Mouse (Mus musculus) frontal cortex, adult 2 months (tissue): ENCODE measurements around the gene Arsb. TPM values are rescaled to one million over a fixed set of nuclear protein-coding genes. Genes with fewer than 3 reads are reported as not detected.

Experiments
- DNase-seq, 2 experiments: peaks; one replicate each; pipeline ENCODE4 v3.0.0; 2022; ENCODE audit warnings: low spot score in 1 of 2; ENCODE audit errors: extremely low spot score in 1 of 2
- polyA plus RNA-seq: library from polyadenylated mRNA; depleted of rRNA; stranded (reverse); fragments of >200 nt; gene quantifications from 2 replicates; pipeline ENCODE4 v1.2.3, GENCODE M21; 2012

Arsb gene
- polyA plus RNA-seq, 1 experiment, result 82.4 TPM

DNA sequence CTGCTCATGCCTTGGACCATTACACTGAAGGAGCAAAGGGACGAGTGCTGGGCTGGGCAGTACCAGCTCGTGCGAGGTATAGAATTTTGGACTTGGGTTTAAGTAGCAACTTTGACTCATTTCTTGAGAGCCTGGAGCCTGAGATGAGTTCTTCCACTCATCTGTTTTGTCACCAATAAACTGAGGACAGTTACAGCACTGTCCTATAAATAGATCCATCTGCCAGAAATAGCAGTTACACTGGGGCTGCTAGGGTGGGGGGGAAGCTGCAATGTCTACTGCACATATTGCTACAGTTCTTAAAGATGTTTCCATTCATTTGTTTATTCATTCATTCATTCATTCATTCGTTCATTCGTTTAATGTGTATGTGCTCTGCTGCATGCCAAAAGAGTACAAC is 115.6 kb downstream of the Arsb start:
- DNase-seq, result peak in 1 of 2 experiments; percentile 19

GRCm38 (mm10) chr13:93888196-93888595 is 116.8 kb downstream of the Arsb start:
- no peak for DNase-seq

DNA sequence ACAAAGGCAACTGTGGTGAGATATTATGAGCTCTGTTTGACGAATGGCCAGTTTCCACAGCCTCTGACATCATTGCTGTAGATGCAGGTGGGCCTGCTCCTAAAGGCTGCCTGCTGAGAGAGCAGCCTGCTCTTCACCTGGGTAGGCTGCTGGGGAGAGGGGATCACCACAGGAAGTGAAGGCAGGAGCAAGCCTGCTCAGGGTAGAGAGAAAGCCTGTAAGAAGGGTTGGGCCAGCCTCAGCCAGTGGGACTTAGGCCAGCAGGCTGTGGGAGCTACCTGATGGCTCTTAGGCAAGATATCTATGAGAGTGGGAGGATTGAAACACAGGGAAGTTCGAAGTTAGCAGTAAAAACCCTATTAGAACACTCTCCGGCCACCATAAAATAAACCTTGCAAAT is 117.5 kb downstream of the Arsb start:
- DNase-seq, result no peak

- DNase-seq, result no peak
These were observed 118.6 kb downstream of the Arsb start for GRCm38 (mm10) chr13:93889991-93890390.

GRCm38 (mm10) chr13:93891276-93891675 is 119.8 kb downstream of the Arsb start:
- no peak for DNase-seq

DNA sequence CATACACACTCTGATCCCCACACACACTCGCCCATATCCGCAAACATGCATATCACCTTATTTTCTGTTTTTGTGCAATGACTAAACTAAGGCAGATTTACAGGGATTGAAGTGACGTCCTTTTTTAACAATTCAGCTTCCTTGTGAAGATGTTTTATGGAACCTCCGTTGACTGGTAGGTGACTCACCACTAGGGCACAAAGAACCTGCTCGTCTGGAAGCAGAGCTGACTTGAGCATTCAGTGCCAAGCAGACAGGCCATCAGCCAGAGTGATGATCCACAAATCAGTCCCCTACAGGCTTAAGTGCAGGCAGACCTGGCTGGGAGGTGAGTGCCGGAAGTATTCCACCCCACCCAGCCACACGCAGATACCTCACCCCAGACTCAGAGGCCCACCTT is 120.7 kb downstream of the Arsb start:
- DNase-seq, result peak in 1 of 2 experiments; percentile 36

GRCm38 (mm10) chr13:93894105-93894504 is 122.7 kb downstream of the Arsb start:
- DNase-seq, result no peak

- no peak for DNase-seq
These were observed 124.0 kb downstream of the Arsb start for GRCm38 (mm10) chr13:93895430-93895829.

GRCm38 (mm10) chr13:93897943-93898826 is 126.8 kb downstream of the Arsb start:
- DNase-seq, result no peak

DNA sequence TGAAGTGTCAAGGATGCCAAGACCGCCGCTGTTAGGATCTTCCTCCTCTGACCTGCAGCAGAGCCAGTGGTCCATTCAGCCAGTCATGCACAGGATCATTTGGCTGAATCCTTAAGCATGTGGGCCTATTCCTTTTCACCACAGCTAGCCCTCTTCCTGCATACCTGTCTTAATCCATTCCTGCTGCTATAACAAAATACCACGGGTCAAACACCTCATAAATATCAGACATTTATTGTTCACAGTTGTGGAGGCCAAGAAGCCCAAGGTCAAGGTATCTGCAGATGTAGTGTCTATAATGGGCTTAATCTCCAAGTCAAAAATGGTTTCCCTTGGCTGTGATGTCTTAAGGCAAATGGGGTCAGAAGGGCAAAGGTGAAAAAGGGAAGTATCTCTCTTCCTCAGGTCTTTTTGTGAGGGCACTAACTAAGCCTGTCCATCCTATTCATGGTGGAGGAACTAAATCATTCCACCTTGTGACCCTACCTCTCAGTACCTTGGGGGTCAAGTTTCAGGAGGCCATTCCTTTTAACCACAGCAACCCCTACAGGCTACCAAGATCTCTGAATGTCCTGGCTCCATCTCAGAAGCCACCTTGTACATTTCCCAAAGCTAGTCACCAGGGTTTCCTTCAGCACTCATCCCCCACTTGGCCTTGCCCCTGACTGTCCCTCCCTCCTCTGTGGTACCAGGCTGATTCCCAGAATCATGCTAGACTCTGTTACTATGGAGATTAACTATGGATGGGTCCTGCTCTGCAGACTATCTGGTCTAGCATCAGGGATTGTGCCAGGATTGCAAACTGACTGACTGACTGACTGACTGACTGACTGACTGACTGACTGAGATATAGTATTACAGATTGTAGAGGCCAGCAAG is 128.2 kb downstream of the Arsb start:
- DNase-seq, result no peak

DNA sequence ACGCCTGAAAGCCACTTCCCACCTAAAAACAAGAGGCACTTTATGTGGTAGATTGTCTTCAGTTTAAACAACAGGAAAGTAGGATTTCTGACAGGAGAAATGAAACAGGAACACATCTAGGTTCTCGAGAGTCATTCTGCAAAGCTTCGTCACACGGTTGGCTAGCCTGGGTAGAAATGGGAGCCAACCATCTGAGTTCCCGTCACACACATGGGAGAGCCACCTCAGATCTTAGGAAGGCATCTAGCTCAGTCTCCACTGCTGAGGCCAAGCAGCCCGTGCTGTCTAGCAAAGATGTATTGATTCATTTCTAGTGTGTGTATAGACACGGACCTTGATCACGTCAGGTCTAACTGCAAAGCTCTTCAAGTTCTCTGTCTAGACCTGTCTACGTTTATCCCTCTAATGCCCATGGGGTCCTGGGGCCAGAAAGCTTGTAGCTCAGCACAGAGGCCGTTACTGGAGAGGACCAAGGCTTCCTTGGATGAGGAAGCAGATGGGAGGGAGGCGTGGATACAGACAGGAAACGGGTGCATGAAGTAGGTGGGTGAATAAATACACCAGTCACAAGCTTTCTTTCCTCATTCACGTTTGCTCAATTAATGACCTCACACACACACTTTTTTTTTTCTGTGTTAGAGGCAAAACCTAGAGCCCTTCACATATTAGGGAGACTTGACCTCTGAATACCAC is 129.7 kb downstream of the Arsb start:
- peak in 1 of 2 experiments; percentile 31 for DNase-seq

DNA sequence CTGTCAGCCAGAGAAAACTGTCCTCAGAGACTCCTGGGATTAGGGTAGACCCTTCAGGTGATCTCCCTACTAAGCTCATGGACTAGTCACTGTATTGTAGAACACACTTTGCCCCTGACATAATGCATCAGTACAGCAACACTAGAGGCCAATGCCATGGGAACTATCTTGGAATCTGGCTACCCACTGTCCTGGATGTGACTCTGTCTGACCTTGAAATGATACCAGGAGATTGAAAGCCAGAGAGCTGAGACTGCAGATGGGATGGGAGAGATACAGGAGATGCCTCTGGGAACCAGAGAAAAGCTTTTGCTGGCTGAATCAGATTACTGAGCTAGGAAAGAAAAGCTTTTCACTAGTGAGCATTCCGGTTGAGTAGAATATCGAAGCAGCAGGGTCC is 130.7 kb downstream of the Arsb start:
- DNase-seq, result no peak

- no peak for DNase-seq
These were observed 135.3 kb downstream of the Arsb start for GRCm38 (mm10) chr13:93906552-93907245.

DNA sequence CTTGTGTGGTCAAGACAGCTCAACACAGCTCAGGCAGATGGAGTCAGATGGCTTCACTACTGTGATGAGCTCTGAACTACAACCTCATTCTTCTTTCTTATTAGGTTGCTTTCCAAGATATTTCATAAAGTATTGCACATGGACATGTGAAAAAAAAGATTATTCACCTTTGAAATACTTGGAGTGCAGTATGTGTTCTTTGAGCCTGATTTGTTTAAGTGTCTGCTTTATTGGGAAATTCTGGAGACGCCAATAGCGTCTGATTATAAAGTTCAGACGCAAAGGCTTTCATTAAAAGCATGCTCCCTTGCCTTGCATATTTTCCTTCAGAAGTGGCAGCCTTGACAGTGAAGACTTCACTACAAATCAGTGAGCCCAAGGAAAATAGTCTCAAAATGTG is 136.5 kb downstream of the Arsb start:
- DNase-seq, result no peak

DNA sequence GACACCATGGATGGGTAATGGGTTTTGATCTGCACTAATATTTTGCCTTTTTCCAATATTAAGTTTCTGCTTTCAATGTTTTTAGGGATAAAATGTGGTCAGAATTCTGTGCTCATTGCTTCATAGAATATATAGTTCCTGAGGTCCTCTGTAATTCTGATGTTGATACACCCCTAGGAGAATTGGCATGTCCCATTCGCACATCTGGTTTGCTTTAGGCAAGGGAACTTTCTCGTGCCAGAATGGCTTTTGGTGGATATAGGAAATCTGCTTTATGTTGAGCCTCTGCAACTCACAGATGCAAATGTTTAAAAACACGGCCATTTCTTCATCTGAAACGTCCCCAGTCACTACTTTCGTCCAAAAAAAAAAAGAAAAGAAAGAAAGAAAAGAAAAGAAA is 138.4 kb downstream of the Arsb start:
- no peak for DNase-seq

DNA sequence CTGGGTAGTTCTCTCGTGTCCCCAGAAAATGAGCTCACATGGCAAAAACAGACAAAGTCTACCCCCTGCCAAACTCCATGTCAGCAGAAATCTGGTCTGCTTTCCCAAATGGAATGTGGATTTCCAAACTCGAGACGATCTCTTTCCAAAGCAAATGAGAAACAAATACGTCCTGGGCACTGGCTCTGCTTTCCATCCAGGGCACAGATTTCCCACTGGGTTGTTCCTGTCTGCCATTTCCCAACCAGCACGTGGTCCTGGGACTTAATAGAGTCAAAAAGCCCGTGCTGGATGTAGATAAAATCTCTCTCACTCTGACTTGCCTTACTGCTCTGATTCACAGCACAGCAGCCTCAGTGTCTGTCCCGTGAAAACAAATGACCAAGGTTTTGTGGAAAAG is 139.6 kb downstream of the Arsb start:
- no peak for DNase-seq

DNA sequence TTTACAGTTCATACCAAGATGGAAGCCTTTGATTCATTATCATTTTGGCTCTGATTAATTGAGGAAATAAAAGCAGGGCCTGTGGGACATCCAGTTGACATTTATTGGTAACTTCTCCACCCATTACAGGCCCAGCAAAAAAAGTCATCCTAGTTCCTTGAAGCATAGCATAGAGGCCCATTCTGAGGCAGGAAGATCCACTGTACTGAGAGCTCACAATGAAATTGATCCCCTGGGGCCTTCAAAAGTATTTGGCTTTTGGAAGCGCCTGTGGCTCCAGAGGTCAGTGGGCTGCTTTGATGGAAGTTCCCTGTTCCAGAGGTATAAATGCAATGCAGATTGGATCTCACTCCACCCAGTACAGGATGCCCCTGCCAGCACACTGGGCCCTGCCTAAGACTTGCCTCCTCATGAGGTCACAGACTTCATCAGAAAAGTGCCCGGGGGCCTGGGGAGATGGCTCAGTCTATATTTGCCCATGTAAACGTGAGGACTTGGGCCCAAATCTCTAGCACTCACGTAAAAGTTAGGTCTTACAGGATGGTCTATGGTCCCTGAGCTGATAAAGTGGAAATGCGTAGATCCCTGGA is 141.0 kb downstream of the Arsb start:
- DNase-seq, result no peak

- DNase-seq, result no peak
These were observed 142.8 kb downstream of the Arsb start for GRCm38 (mm10) chr13:93914206-93914605.

- DNase-seq, result no peak
These were observed 144.5 kb downstream of the Arsb start for GRCm38 (mm10) chr13:93915641-93916570.
